Mouse (Mus musculus) stomach, embryonic 15.5 days (tissue): ENCODE data around the gene Zfp420. TPM values are rescaled to one million over a fixed set of nuclear protein-coding genes. Genes with fewer than 3 reads are reported as not detected.
"Not testable (repeated sequence)": the region's sequence is repeated elsewhere in the genome, so short reads cannot be mapped to it uniquely, and the experiment has no call there.

ENCODE experiments used
- ATAC-seq: fragments of 200-750 bp; cut with Nextera tagmentation; 2 replicates; pipeline ENCODE4 v1.8.0; 2017; ENCODE audit warnings: low read depth, moderate number of reproducible peaks, moderate TSS enrichment; ENCODE audit not compliant: insufficient read depth, low FRiP score
- H3K27ac ChIP-seq: fragments of 300-500 bp; sonication (generic); 2 replicates; pipeline ENCODE4 v1.5.1; 2015; ENCODE audit warnings: mild to moderate bottlenecking, inconsistent platforms
- H3K27me3 ChIP-seq: fragments of 300-500 bp; sonication (generic); replicated peaks from 2 replicates; pipeline ENCODE4 v1.6.1; 2015; ENCODE audit warnings: inconsistent platforms
- H3K36me3 ChIP-seq: fragments of 300-500 bp; sonication (generic); 2 replicates; pipeline ENCODE4 v1.6.1; 2015; ENCODE audit warnings: inconsistent platforms
- H3K4me1 ChIP-seq: fragments of 300-500 bp; sonication (generic); 2 replicates; pipeline ENCODE4 v1.6.1; 2015; ENCODE audit warnings: inconsistent platforms
- H3K4me2 ChIP-seq: fragments of 300-500 bp; sonication (generic); 2 replicates; pipeline ENCODE4 v1.6.1; 2015; ENCODE audit warnings: mild to moderate bottlenecking, inconsistent platforms
- H3K4me3 ChIP-seq: fragments of 300-500 bp; sonication (generic); replicated peaks from 2 replicates; pipeline ENCODE4 v1.5.1; 2015; ENCODE audit warnings: inconsistent platforms
- H3K9ac ChIP-seq: fragments of 300-500 bp; sonication (generic); 2 replicates; pipeline ENCODE4 v1.6.1; 2015; ENCODE audit warnings: inconsistent platforms
- H3K9me3 ChIP-seq: fragments of 300-500 bp; sonication (generic); 2 replicates; pipeline ENCODE4 v1.6.1; 2016; ENCODE audit warnings: inconsistent platforms
- WGBS: fragments of 180-500 bp; shearing (Covaris S2); methylation state at CpG from one replicate; pipeline ENCODE4 v1.1.7; 2015; 5-methylcytosine and 5-hydroxymethylcytosine counted together
- polyA plus RNA-seq: library from polyadenylated mRNA; unstranded; fragments of >200 nt; fragmentation: Nextera tagmentation; extraction: Ambion mirVana; gene quantifications from 2 replicates; pipeline ENCODE4 v1.2.1, GENCODE M21; 2015

Gene Zfp420
- polyA plus RNA-seq, 1 experiment from 2014 or later: 6.8 TPM

GRCm38 (mm10) chr7:29844616-29845015 is 15.2 kb upstream of the Zfp420 start:
- Histone ChIP-seq H3K9me3 (no peaks in the 10 kb centered on the region), H3K9ac (no peak overlapping the region), H3K4me3 (no peak overlapping the region), H3K27me3 (no peaks in the 10 kb centered on the region), H3K36me3 (0 out of 2 replicates have a peak, but pooled peaks cover 3% of the 10 kb centered on the region), H3K4me1 (no peaks in the 10 kb centered on the region), H3K27ac (no peak overlapping the region), H3K4me2 (no peak overlapping the region)
- no peak for ATAC-seq
- WGBS: 89% methylated on average over 5 of the region's 5 CpGs

- ATAC-seq: no peak
- WGBS: 47% methylated on average over 9 of the region's 9 CpGs
- Histone ChIP-seq H3K4me3 (peak overlapping the region; percentile 65), H3K36me3 (no peaks in the 10 kb centered on the region), H3K9me3 (no peaks in the 10 kb centered on the region), H3K9ac (no peak overlapping the region), H3K4me2 (peak overlapping the region; percentile 78), H3K27ac (no peak overlapping the region), H3K27me3 (no peaks in the 10 kb centered on the region), H3K4me1 (0 out of 2 replicates have a peak, but pooled peaks cover 3% of the 10 kb centered on the region)
Observed at GRCm38 (mm10) chr7:29852831-29853218, 7.0 kb upstream of the Zfp420 start.

DNA sequence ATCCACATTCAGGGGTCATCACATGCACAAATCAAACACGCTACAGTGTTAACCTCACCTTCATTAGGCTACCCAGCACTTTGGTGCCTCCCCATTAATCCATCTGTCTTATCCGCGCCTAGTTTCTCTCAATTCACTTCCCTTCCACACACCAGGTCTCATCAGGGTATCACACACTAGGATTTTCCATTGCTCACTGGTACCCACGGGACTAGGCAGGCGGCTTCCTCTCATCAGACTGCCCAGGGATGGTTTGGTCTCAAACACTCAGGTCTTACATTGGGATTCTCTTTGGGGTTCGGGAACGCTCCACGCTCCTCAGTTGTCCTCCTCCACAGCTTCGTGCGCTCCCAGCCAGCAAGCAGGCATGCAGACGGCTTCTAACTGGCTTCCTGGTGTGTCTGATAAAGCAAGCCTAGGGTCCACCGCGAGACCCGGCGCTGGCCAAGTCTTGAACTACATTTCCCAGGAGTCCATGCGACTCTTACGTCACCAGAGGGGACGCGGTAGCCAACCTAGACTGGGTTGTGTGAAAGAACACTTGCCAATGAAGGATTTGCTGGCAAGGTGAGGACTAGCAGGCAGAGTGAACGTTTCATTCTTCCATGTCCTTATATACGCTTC is 6.4 kb upstream of the Zfp420 start, which contains the start of gene Zfp940:
TSS of gene Zfp940 (minus strand) at position 451 of the 624 bp plus-strand sequence.
- H3K27me3 ChIP-seq: no peaks in the 10 kb centered on the region
- H3K4me1 ChIP-seq: 0 out of 2 replicates have a peak, but pooled peaks cover 3% of the 10 kb centered on the region
- no peaks in the 10 kb centered on the region for H3K9me3 ChIP-seq
- peak within 1 kb of the TSS; percentile 78 for H3K4me2 ChIP-seq
- no peaks in the 10 kb centered on the region for H3K36me3 ChIP-seq
- peak within 1 kb of the TSS; percentile 65 for H3K4me3 ChIP-seq
- under 1% methylated on average over 21 of the region's 21 CpGs for WGBS
- peak within 1 kb of the TSS; percentile 40; the same call in 1 of the 2 replicates for H3K9ac ChIP-seq
- peak; percentile 95 for ATAC-seq
- H3K27ac ChIP-seq: no peak within 1 kb of the TSS

GRCm38 (mm10) chr7:29861660-29862059 is 1.9 kb downstream of the Zfp420 start:
- no peak overlapping the region for H3K4me2 ChIP-seq
- 83% methylated on average over 7 of the region's 7 CpGs for WGBS
- H3K4me1 ChIP-seq: 0 out of 2 replicates have a peak, but pooled peaks cover 4% of the 10 kb centered on the region
- H3K9me3 ChIP-seq: no peaks in the 10 kb centered on the region
- H3K36me3 ChIP-seq: no peaks in the 10 kb centered on the region
- no peak overlapping the region for H3K4me3 ChIP-seq
- H3K9ac ChIP-seq: no peak overlapping the region
- H3K27me3 ChIP-seq: no peaks in the 10 kb centered on the region
- ATAC-seq: no peak
- no peak overlapping the region for H3K27ac ChIP-seq

DNA sequence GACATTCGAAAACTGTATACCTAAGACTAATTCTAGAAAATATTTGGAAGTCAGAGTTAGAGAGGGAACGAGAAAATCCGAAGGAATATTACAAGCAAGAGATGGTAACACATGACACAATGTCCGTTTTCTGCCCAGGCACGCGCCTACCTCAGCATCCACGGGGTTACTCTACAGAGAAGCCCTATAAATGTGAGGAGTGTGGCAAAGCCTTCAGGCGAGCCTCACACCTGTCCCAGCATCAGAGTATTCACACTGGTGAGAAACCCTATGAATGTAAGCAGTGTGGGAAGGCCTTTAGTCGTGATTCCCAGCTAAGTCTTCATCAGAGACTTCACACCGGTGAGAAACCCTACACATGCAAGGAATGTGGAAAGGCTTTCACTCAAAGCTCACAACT is 14.5 kb downstream of the Zfp420 start:
- H3K9me3 ChIP-seq: no peaks in the 10 kb centered on the region
- H3K27me3 ChIP-seq: no peaks in the 10 kb centered on the region
- peaks cover 22% of the 10 kb centered on the region for H3K36me3 ChIP-seq
- H3K9ac ChIP-seq: no peak overlapping the region
- no peaks in the 10 kb centered on the region for H3K4me1 ChIP-seq
- ATAC-seq: no peak
- H3K4me3 ChIP-seq: no peak overlapping the region
- WGBS: 93% methylated on average over 10 of the region's 10 CpGs
- H3K27ac ChIP-seq: no peak overlapping the region
- H3K4me2 ChIP-seq: no peak overlapping the region

DNA sequence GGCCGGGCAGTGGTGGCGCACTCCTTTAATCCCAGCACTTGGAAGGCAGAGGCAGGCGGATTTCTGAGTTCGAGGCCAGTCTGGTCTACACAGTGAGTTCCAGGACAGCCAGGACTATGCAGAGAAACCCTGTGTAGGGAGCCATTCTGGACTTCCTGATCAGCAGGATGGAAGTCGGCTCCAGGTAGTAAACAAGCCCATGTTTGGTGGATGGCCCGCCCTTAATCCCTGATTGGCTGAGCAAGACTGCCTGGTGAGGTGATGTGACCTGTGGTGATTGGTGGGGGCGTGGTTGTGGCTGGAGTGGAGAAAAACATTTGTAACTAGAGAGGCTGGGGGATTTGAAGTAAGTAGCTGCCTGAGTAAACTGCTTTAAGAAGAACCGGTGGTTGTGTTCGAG is 17.8 kb downstream of the Zfp420 start:
- WGBS: 90% methylated on average over 9 of the region's 9 CpGs
- ATAC-seq: not testable (repeated sequence)
- H3K36me3 ChIP-seq: peaks cover 22% of the 10 kb centered on the region

GRCm38 (mm10) chr7:29880056-29880455 is 20.3 kb downstream of the Zfp420 start:
- ATAC-seq: no peak
- H3K9me3 ChIP-seq: no peaks in the 10 kb centered on the region
- no peak overlapping the region for H3K9ac ChIP-seq
- peaks cover 11% of the 10 kb centered on the region for H3K36me3 ChIP-seq
- no peak overlapping the region for H3K27ac ChIP-seq
- no peaks in the 10 kb centered on the region for H3K27me3 ChIP-seq
- H3K4me2 ChIP-seq: no peak overlapping the region
- H3K4me1 ChIP-seq: no peaks in the 10 kb centered on the region
- H3K4me3 ChIP-seq: no peak overlapping the region
- WGBS: 77% methylated on average over 7 of the region's 7 CpGs

More for the DNA sequence above, 17.8 kb downstream of the Zfp420 start:
- not testable (repeated sequence) for H3K9me3 ChIP-seq, H3K27me3 ChIP-seq, H3K27ac ChIP-seq, H3K4me3 ChIP-seq, H3K9ac ChIP-seq, H3K4me2 ChIP-seq, H3K4me1 ChIP-seq

DNA sequence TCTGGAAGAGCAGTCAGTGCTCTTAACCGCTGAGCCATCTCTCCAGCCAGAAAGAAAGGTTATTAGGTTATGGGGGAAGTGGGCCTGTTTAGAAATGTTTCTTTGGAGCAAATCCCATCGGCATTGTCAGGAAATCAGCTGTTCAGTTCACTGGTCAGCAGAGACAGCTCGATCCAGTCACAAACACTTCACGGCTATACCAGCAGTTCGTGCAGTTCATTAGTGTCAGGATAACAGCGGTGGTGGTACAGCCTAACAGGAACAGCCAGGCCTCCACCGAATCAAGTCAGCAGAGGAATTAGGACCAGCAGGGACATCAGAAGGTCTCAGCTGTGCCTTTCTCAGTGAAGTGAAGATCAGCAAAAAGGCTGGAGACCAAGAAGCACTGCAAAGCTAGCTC is 21.1 kb downstream of the Zfp420 start:
- Histone ChIP-seq H3K27ac (no peak overlapping the region), H3K27me3 (no peaks in the 10 kb centered on the region), H3K4me1 (no peaks in the 10 kb centered on the region), H3K9me3 (0 out of 2 replicates have a peak, but pooled peaks cover under 1% of the 10 kb centered on the region), H3K9ac (no peak overlapping the region), H3K4me2 (no peak overlapping the region), H3K4me3 (no peak overlapping the region), H3K36me3 (0 out of 2 replicates have a peak, but pooled peaks cover 3% of the 10 kb centered on the region)
- ATAC-seq: no peak
- WGBS: 81% methylated on average over 7 of the region's 7 CpGs

- Histone ChIP-seq H3K36me3 (peaks cover 48% of the 10 kb centered on the region), H3K9ac (no peak overlapping the region), H3K27me3 (no peaks in the 10 kb centered on the region), H3K4me1 (no peaks in the 10 kb centered on the region), H3K4me3 (no peak overlapping the region), H3K27ac (no peak overlapping the region), H3K9me3 (peaks cover 27% of the 10 kb centered on the region), H3K4me2 (no peak overlapping the region)
- WGBS: 93% methylated on average over 7 of the region's 7 CpGs
- no peak for ATAC-seq
Observed at GRCm38 (mm10) chr7:29890501-29890900, 30.7 kb downstream of the Zfp420 start.

- H3K27me3 ChIP-seq: no peaks in the 10 kb centered on the region
- no peaks in the 10 kb centered on the region for H3K4me1 ChIP-seq
- H3K4me2 ChIP-seq: no peak overlapping the region
- WGBS: 95% methylated on average over 4 of the region's 4 CpGs
- ATAC-seq: no peak
- H3K9ac ChIP-seq: no peak overlapping the region
- peaks cover 22% of the 10 kb centered on the region for H3K9me3 ChIP-seq
- no peak overlapping the region for H3K4me3 ChIP-seq
- peaks cover 64% of the 10 kb centered on the region for H3K36me3 ChIP-seq
- H3K27ac ChIP-seq: no peak overlapping the region
Observed at GRCm38 (mm10) chr7:29892756-29893155, 33.0 kb downstream of the Zfp420 start.

DNA sequence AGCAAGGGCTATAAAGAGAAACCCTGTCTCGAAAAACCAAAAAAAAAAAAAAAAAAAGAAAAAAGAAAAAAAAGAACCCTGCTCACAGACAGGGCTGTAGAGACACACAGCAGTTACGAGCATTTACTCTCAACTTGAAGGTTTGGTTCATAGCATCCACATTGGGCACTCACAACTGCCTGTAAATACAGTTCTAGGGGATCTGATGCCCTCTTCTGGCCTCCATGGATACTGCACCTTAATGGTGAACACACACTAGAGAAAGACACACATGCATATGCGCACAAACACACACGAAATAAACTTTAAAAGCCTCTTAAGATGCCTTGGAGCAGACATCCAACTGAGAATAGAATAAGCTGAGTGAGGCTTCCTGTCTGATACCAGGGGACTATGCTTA is 38.6 kb downstream of the Zfp420 start:
- no peak for ATAC-seq
- Histone ChIP-seq H3K4me2 (no peak overlapping the region), H3K4me3 (no peak overlapping the region), H3K9ac (no peak overlapping the region), H3K4me1 (no peaks in the 10 kb centered on the region), H3K27ac (no peak overlapping the region), H3K9me3 (peaks cover 15% of the 10 kb centered on the region), H3K36me3 (peaks cover 59% of the 10 kb centered on the region), H3K27me3 (no peaks in the 10 kb centered on the region)
- 97% methylated on average over 4 of the region's 4 CpGs for WGBS

DNA sequence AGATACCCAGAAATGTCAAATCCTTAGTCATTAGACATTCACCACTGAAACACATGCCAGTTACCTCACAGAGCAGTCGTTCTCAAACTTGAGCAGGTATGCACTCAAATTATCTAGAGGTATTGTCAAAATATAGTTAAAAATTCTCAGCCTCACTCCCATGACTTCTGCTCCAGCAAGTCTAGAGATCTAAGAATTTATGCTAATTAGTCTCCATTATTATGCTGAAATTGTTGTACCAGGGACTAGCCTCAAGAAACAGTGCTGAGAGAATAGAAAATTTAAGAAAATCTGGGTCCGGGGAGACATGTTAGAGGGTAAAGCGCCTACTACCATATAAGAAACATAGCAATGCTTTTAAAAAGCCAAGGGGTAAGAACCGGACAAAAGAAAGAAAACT is 44.3 kb downstream of the Zfp420 start:
- H3K36me3 ChIP-seq: peaks cover 11% of the 10 kb centered on the region
- no peak for ATAC-seq
- H3K4me1 ChIP-seq: 0 out of 2 replicates have a peak, but pooled peaks cover 8% of the 10 kb centered on the region
- H3K4me2 ChIP-seq: no peak overlapping the region
- WGBS: 96% methylated on average over 4 of the region's 4 CpGs
- H3K9ac ChIP-seq: no peak overlapping the region
- H3K27me3 ChIP-seq: no peaks in the 10 kb centered on the region
- no peak overlapping the region for H3K27ac ChIP-seq
- H3K9me3 ChIP-seq: no peaks in the 10 kb centered on the region
- no peak overlapping the region for H3K4me3 ChIP-seq
